Mouse (Mus musculus): ENCODE data around the gene Cpne5.
A peak's percentile ranks its signal among the peaks of the same experiment; 100 is the strongest.
"Not testable (repeated sequence)": the region's sequence is repeated elsewhere in the genome, so short reads cannot be mapped to it uniquely, and the experiment has no call there.

The Cpne5 gene

GRCm38 (mm10) chr17:29257001-29257511 lies 19.1 kb upstream of the Cpne5 start:
- DNase-seq (ENCODE audit: low spot score) = no peak

GRCm38 (mm10) chr17:29256507-29256906 lies 18.5 kb upstream of the Cpne5 start:
- DNase-seq (ENCODE audit: low spot score) = no peak

GRCm38 (mm10) chr17:29254784-29255183 lies 16.8 kb upstream of the Cpne5 start:
- DNase-seq (ENCODE audit: low spot score) = not testable (repeated sequence)

GRCm38 (mm10) chr17:29253684-29254083 lies 15.7 kb upstream of the Cpne5 start:
- no peak for DNase-seq (ENCODE audit: low spot score)

GRCm38 (mm10) chr17:29253236-29253635 lies 15.3 kb upstream of the Cpne5 start:
- no peak for DNase-seq (ENCODE audit: low spot score)

- DNase-seq (ENCODE audit: low spot score) = peak; percentile 80
Measured at GRCm38 (mm10) chr17:29251608-29252390, 13.8 kb upstream of the Cpne5 start.

GRCm38 (mm10) chr17:29251006-29251405 lies 13.0 kb upstream of the Cpne5 start:
- not testable (repeated sequence) for DNase-seq (ENCODE audit: low spot score)

- DNase-seq (ENCODE audit: low spot score) = no peak
Measured at GRCm38 (mm10) chr17:29249512-29249911, 11.5 kb upstream of the Cpne5 start.

- no peak for DNase-seq (ENCODE audit: low spot score)
Measured at GRCm38 (mm10) chr17:29247881-29248280, 9.9 kb upstream of the Cpne5 start.

- no peak for DNase-seq (ENCODE audit: low spot score)
Measured at GRCm38 (mm10) chr17:29246602-29247001, 8.6 kb upstream of the Cpne5 start.

- no peak for DNase-seq (ENCODE audit: low spot score)
Measured at GRCm38 (mm10) chr17:29245725-29246124, 7.8 kb upstream of the Cpne5 start.

- no peak for DNase-seq (ENCODE audit: low spot score)
Measured at GRCm38 (mm10) chr17:29244912-29245311, 6.9 kb upstream of the Cpne5 start.

- DNase-seq (ENCODE audit: low spot score) = no peak
Measured at GRCm38 (mm10) chr17:29238421-29238945, 516 bp upstream of the Cpne5 start.

- DNase-seq (ENCODE audit: low spot score) = no peak
Measured at GRCm38 (mm10) chr17:29237267-29237771, 648 bp downstream of the Cpne5 start.

GRCm38 (mm10) chr17:29236111-29236510 lies 1.9 kb downstream of the Cpne5 start:
- DNase-seq (ENCODE audit: low spot score) = no peak

GRCm38 (mm10) chr17:29231109-29231508 lies 6.9 kb downstream of the Cpne5 start:
- no peak for DNase-seq (ENCODE audit: low spot score)

- DNase-seq (ENCODE audit: low spot score) = no peak
Measured at GRCm38 (mm10) chr17:29220631-29221030, 17.3 kb downstream of the Cpne5 start.

GRCm38 (mm10) chr17:29218017-29218416 lies 19.9 kb downstream of the Cpne5 start:
- no peak for DNase-seq (ENCODE audit: low spot score)

- DNase-seq (ENCODE audit: low spot score) = no peak
Measured at GRCm38 (mm10) chr17:29216078-29216477, 21.9 kb downstream of the Cpne5 start.

GRCm38 (mm10) chr17:29214655-29215054 lies 23.3 kb downstream of the Cpne5 start:
- no peak for DNase-seq (ENCODE audit: low spot score)

- DNase-seq (ENCODE audit: low spot score) = no peak
Measured at GRCm38 (mm10) chr17:29214193-29214456, 23.8 kb downstream of the Cpne5 start.

- DNase-seq (ENCODE audit: low spot score) = no peak
Measured at GRCm38 (mm10) chr17:29213381-29214192, 24.4 kb downstream of the Cpne5 start.

- no peak for DNase-seq (ENCODE audit: low spot score)
Measured at GRCm38 (mm10) chr17:29211836-29212235, 26.1 kb downstream of the Cpne5 start.

Data from ovary, adult 18-20 months (tissue).